Mouse (Mus musculus) cerebellum, adult 8-10 months (tissue): ENCODE measurements around the gene Eqtn.

Experiments
- DNase-seq: peaks from one replicate; pipeline ENCODE4 v3.0.0; 2022

The Eqtn gene

GRCm38 (mm10) chr4:94928743-94929142 lies at the start of gene Eqtn:
Gene Eqtn (minus strand): TSS chr4:94928843.
- no peak for DNase-seq

DNA sequence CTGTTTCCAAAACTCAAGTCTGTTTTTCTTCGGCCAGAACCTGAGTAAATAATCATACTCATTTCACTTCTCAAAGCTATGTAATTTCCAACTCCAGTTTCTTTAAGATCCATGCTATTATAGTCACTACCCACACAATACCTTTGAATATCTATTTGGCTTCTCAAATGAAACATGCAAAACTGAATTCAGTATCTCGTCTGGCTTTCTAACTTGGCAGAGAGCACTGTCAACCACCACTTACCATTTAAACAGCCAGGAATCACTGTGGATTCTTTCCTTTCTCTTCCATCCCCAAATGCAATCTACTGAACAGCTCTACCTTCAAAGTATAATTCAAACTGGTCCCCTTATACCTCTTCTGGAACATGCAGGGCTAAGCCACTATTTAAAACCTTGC lies 44.7 kb upstream of the Eqtn start:
- no peak for DNase-seq

GRCm38 (mm10) chr4:94952773-94953172 lies 24.1 kb upstream of the Eqtn start:
- no peak for DNase-seq

GRCm38 (mm10) chr4:94941221-94941855 lies 12.7 kb upstream of the Eqtn start:
- DNase-seq: no peak

- DNase-seq: no peak
These were observed 26.9 kb downstream of the Eqtn start for GRCm38 (mm10) chr4:94901780-94902179.

- DNase-seq: no peak
These were observed 27.9 kb downstream of the Eqtn start for GRCm38 (mm10) chr4:94900744-94901143.
